Mouse (Mus musculus) left cerebral cortex, adult 9 months (tissue): ENCODE results near the gene U2af1l4.

Experiments
- DNase-seq, 2 experiments: peaks; one replicate each; pipeline ENCODE4 v3.0.0; 2022; ENCODE audit warnings: low spot score in 2 of 2

The U2af1l4 gene

DNA sequence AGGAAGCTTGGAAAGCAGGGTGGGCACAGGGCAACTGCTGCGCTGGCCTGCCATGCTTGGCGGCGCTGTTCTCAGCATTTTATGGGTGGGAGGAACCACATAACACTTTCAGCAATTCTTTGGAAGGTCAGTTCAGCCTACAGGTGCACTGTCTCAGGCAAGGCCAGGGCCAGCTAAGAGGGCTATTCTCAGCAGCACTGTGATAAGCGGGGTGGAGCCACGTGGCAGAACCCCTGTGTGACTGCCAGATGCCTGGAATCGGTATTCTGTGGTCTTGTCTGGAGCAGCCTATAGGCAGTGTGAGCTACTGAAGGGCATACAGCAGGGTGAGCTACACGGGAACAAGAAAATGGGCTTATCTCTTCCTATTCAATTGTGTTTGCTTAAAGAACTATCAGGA lies 46.9 kb downstream of the U2af1l4 start:
- no peak for DNase-seq

DNA sequence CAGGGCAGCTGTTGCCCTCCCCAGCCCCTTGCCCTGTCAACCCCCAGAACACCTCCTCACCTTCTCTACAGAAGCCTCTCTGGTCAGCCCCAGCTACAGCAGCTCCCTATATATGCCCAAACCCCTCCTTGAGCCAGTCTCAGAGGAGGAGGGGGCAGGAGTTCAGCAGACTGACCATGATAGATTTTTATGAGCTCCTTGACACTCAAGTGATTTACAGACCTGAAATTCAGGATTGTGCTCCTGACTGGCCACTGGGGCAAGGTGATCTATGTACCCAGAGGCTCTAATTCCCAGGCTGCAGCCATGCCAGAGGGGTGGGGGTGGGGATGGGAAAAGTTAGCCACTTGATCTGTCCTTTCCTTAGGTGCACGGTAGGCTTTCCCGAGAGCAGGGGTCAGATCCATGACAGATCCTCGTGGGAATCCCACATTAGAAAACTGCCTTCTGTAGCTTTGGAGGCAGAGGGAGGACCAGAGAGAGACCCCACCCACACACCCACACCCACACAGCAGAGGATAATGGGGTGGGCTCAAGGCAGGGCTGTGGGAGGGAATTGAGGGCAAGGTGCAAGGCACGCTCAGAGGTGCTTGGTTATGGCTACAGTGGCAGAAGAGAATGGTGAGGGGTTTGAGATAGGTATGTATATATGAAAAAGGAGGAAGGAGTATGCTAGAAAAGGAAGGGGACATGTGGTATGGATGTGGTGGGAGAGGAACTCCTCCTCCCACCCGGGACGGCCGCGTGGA lies 49.7 kb downstream of the U2af1l4 start, which contains the start of gene Upk1a:
Gene Upk1a, minus strand, starts transcription at position 194 of the 749 bp plus-strand sequence.
- DNase-seq = no peak

DNA sequence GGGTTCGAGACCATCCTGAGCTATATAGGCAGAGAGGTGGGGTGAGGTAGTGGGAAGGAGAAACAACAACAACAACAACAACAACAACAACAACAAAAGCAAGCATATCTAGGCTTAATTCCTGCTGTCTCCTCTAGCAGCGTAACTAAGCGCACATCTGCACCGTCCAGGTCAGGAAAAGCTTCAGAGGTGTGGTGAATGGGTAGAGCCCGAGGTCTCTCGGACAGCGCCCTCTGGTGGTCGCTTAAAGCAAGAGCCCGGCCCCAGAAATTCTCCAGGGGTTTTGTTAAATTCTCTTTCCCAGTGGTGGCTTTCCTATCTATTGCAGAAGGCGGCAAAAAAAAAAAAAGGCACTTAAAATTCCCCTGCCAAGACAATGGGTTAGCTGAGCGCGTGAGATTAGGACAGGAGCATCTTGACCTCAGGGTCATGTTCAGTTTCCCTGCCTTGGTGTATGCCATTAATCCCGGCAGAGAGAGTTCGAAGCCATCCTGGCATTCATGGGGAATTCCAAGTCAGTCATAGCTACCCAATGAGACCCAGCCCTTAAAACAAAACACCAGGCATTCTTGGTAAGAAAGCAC lies 50.5 kb downstream of the U2af1l4 start:
- DNase-seq = peak in 1 of 2 experiments; percentile 55

DNA sequence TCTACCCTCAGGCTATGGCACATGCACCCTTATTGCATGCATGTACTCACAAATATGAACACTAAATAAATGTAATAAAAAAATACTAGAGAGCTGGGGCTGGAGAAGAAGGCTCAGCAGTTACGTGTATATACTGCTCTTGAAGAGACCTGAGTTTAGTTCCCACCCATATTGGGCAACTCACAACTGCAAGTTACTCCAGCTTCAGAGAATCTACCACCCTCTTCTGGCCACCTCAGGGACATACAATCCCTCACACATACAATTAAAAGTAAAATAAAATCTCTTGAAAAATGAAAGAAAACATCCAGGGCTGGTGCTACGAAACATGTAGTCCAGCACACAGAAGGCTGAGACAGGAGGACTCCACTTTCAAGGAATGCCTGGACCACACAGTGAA lies 51.4 kb downstream of the U2af1l4 start:
- no peak for DNase-seq
